Mouse (Mus musculus): ENCODE measurements around the gene Lrpap1.

DNA sequence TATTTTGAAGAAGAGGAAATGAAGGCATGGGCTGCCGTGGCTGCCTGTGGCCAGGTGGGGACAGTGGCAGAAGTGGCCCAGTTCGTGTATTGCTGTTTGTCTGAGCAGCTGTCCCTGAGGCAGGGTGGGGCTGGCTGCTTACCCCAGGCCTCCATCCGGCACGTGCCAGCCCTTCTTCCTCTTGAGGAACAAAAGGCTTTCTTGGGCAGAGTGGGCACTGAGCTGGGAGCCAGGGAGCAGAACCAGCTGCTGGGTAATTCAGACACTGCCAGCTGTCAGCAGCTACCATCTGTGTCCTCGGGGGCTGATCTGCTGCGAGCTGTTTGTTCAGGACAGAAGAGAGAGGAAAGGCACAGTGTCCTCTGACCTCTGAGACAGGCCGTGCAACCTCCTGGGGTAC, 34.6 kb downstream of the Lrpap1 start:
- TF ChIP-seq CTCF (IDR thresholded peaks at IDR 0.05; ENCODE audit: low read depth) (no peak), EP300 (IDR thresholded peaks at IDR 0.05; ENCODE audit: low read depth) (no peak)

Measured in liver, embryonic 14.5 days (tissue).